Mouse (Mus musculus): ENCODE measurements around the gene Sh2d7.

Gene Sh2d7

DNA sequence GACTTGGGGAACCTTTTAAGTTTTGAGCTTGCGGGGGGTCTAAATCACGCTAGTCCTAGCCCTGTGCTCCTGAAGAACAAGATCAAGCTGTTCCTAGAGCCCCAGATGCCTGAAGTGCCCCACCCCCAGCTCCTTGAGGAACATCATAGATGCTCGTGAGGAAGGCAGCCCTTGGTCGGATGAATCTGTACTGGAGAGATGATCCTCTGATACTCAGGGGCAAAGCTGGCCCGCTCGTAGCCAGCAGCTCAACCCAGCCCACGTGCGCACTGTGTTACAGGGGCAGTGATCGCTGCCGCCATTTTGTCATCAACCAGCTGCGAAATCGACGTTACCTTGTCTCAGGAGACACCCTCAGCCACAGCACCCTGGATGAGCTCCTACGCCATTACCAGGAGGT, at the start of gene Sh2d7:
Gene Sh2d7, plus strand, starts transcription at position 301 of the 400 bp plus-strand sequence.
- no peak for DNase-seq

DNA sequence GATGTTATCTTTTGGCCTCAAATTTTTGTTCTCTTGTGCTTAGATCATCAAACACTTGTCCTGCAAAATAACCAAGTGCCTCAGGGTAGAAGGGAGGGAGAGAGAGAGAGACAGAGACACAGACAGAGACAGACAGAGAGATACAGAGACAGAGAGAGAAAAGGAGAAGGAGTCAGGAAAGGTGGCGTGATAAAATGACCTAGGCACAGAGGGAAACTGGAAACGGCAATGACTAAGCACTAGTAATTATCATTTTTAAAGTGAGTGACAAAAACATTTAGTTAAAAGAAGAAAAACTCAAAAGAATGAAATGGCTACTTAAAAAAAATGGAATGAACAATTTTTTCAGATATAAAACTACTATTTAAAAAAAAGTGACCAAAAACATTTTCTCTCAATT, 49.2 kb upstream of the Sh2d7 start:
- DNase-seq, result no peak

DNA sequence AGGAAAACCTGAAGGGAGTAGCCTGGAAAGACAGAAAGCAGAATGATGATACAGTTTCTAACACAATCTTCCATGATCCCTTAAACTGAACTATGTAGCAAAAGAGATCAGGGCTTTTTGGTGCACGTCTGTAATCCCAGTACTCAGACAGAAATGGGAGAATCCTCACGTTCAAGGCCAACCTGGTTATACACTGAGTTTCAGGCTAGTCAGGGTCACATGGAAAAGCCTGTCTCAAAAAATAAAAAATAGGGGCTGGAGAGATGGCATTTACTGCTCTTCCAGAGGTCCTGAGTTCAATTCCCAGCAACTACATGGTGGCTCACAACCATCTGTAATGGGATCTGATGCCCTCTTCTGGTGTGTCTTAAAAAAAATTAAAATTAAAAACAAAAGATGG, 48.4 kb upstream of the Sh2d7 start:
- DNase-seq, result no peak

DNA sequence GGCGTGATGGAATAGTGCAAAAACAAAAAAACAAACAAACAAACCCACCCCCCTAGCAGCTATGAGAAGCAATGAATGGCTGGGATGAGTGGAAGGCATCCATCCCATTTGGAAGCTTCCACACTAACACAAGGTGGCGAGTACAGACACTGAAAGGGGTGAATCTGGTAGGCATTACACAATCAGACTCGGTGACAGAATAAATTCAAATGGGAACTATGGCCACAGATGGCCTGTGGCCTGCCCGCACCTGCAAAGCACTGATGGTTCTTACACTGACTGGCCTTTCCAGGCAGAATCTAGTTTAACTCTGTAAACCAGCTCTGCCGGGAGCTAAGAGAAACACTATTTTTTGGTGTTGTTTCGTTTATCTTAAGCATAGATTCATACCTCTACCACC, 39.5 kb upstream of the Sh2d7 start:
- DNase-seq, result no peak

DNA sequence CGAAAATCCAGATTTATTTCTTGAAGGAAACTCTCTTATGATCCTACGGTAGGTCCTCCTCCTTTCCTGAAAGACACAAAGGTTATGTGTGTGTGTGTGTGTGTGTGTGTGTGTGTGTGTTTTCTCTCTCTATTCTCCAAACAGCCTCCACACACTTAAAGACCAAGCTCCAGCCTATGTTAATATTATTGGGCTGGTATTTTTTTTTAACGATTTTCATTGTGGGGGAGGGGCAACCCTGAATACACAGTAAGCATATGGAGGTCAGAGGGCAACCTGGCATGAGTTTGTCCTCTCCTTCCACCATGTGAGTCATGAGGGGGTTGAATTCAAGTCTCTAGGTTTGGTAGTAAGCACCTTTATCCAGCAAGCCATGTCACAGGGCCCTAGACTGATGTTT, 39.0 kb upstream of the Sh2d7 start:
- DNase-seq, result no peak

DNA sequence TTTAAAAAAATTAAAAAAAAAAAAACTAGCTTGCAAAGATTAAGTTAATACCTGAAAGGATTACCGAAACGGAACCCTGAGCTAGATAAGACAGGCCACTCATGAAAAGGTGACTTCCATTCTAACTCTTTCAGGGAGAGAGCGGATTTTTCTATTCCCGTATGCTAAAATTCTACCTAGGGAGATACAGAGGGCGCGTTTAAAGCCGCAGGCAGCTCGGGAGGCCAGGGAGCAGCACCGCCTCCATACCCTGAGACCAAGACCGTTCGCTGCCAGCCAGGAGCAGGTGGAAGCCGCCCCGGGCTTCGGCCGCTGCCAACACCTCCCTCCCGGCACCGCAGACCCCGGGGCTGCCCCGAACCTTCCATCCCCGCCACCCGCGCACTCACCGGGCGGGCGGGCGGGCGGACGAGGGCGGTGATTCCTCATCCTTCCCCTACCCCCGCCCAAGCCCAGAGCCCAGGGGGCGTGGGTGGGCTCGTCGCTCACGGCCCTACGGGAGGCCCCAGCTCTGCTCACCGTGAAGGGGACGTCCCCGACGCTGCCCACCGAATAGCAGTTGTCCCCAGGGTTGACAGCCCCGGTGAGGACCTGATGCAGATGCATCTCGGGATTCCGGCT, 37.8 kb upstream of the Sh2d7 start:
- DNase-seq, result no peak

DNA sequence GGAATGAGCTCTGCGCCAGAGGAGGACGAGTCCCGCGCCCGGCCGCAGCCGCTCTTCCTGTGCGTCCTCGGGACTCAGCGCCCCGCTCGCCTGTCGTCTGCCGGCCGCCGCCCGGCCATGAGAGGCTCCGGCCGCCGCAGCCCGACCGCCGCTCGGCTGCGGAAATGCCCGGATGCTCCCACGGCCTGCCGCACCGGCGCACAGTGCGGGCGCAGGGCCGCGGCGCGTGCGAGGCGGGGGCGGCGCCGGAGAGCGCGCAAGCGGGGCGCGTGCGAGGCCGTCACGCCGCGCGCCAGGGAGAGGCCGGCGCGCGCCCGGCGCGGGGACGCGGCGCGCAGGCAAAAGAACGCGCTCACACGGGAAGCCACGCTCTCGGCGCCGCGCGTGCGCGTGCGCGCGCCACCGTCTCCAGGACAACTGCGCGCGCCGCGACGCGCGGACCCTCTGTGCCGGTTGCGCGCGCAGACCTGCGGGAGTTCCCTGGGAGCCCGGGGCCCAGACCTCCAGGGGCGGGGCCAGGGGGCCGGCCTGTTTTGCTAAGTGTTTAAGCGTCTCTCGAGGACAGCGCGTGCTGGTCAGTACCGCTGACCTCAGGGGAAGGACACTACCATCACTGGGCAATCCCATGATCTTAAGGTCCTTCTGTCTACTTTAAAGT, 37.2 kb upstream of the Sh2d7 start, which contains the start of gene Dmxl2:
Gene Dmxl2, minus strand, starts transcription at position 174 of the 658 bp plus-strand sequence.
- peak; percentile 97 for DNase-seq

DNA sequence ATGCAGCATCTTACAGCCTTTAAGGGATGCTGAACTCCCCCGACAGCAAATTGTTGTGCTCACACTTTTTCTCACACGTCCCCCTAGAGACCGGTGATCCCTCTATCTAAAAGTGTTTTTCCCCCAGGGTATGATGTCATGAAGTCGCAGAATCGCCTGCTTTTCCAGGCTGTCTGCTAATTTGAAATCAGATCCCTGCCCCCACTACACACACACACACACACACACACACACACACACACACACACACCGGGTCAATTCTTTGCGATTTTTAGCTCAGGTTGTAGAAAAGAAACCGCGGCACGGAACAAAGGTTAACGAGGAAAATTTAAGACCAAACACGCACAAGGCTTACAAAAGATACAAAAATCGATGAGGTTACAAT, 36.7 kb upstream of the Sh2d7 start:
- no peak for DNase-seq

DNA sequence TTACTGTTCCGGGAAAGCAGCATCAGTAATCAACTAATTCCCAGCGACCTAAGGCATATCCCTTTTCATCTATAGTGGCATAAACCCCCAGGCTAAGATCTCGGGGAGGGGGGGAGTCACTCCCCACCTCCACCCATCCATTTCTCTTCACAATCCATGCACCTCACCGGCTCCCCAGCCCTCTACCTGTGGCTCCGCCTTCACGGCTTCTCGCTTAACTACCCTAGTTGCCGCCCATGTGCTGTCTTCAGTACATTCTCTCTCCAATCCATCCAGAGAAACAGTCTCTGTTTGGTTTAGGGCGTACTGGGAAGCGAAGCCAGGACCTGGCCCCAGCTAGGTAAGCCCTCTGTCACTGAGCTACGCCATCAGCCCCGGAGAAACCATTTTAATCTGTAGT, 35.9 kb upstream of the Sh2d7 start:
- DNase-seq, result no peak

DNA sequence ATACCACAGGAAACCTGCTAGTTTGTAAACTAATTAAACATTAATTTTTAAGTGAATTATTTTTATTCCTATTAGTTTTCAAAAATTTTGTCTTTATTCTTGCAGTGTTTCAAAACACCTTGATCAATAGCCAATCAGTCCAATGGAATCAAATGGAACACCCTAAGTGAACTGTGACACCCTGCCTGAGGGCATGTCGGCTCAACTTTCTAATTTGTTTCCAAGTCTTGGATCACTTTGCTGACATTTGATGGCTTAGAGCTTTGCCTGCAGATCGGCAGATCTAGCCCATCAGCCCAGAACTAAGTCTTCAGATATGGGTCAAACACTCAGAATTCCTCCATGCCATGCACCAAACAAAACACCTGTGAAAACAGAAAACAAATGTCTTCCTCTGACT, 22.8 kb upstream of the Sh2d7 start:
- no peak for DNase-seq

DNA sequence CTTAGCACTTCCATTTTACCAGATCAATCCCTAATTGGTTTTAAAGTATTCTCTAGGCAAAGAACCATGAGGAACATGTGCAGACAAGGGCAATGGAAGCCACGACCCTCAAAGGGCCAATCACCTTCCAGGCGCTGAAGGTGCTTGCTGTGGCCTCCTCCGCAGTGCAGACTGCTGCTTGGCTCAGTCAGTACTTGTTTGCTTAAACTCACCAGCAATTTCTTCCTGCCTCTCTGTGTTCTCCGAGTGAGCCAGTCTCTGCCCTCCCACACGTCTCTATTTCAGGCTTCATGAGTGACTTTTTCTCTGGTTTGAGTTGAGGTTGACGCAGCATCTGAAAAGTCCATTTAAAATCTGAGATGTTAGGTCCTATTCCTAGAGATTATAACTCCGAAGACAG, 19.9 kb upstream of the Sh2d7 start:
- no peak for DNase-seq

DNA sequence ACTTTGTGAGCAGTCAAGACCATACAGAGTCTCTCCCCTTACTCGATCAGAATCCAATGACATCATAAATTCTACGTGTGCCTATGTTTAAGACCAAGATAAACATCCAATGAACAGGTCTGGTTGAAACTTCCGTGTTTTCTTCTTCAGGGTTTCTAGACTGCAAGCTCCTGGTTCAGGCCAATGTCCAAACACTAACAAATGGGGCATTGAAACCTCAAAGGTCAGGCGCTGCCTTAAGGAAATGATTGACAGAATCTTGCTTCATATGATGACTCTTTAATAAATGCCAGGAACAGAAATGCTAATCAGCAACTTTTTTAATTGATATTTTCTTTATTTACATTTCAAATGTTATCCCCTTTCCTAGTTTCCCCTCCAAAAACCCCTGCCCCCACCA, 18.5 kb upstream of the Sh2d7 start:
- no peak for DNase-seq

DNA sequence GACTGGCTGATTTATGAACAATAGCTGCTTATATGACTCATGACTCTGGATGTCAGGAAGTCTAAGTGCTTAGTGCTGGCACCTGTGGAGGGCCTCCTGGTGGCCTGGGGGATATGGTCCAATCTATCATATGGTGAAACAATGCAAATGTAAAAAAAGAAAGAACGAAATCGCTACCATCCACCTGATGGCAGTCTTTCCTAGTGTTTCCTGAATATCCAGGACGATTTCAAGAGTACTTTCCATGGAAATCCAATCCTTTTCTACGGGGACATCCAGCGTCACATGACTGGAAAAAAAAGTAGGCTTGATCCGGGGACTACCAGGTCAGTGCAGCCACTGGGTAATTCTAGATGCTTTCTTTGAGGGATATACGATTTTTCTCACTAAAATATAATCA, 11.1 kb upstream of the Sh2d7 start:
- no peak for DNase-seq

DNA sequence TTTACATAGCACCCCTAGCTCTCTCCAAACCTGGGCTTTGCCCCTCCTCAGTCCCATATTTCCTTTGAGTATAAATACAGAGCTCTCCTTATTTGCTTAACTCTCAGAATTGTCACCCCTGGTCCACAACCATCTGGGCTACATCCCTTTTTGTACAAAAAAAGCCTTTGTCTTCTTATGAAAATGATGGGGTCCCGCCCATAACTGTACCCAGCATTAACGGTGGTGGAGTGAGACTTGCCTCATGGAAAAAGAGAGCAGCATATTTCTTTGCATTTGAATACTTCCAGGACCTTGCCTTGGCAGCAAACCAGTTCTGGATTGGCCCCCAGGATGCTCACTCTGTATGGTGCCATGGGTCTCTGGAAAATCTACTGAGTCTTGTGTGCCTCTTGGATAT, 8.8 kb upstream of the Sh2d7 start:
- no peak for DNase-seq

DNA sequence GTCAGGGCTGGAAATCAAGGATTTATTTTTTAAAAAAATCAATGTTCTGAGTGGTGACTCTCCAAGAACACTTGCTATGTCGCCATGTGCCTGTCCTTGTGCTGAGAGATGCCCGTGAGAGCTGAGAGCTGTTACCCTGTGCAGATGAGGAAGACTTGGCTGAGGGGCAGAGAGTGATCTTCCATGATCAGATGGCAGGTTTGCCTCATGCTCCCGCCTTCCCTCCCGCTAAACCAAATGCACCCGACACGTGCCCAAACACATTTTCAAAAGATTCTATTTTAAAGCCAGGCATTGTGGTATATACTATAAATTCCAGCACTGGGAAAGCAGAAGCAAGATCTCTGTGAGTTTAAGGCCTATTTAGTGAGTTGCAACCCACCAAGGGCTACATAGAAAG, 7.9 kb upstream of the Sh2d7 start:
- no peak for DNase-seq

DNA sequence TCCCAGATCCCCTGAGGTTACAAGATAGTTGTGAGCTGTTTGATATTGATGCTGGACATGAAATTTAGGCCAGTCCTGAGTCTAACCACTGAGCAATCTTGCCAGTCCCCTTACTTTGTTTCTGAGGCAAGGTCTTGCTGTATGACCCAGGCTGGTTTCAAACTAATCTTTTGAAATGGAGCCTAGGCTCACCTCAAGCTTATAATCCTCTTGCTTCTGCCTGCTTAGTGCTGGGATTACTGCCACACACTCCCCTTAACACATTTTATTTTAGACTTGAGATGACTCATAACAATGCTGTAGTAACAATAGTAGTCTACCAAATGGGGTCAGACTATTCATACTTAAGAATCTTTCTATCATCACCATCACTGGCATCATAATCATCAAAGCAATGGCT, 7.4 kb upstream of the Sh2d7 start:
- no peak for DNase-seq

DNA sequence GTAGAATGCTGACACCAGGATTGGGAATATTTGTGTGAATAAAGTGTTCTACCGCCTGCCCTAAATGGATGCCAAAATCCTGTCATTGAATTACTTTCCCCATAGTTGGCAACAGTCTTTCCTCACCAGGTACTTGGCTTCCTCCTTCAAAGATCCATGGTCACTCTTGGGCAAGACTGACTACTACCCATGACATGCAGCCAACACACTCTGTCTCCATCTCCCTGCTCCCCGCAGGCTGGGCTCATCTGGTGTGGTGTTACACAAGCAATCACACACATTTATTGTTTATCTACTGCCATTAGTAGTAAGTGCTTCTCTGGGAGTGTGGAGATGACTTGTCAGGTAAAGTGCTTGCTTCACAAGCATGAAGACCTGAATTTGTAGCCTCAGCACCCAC, 5.9 kb upstream of the Sh2d7 start:
- no peak for DNase-seq

DNA sequence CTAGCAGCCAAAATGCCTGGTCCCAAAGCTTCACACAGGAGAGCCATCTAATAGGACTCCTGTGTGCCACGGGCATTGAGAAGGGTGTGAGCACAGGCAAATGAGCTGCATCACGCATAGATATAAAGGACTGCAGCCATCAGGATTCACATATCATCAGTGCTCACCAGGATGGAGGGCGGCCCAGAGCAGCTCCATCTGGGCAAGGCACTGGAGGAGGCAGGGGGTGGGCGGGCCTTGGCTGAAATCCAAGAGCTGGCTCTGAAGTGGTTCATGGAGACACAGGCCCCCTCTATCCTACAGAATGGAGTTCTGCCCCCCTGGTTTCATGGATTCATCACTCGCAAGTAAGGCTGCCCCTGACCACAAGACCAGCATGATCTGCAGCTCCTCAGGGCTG, 4.8 kb upstream of the Sh2d7 start:
- DNase-seq, result peak; percentile 79

DNA sequence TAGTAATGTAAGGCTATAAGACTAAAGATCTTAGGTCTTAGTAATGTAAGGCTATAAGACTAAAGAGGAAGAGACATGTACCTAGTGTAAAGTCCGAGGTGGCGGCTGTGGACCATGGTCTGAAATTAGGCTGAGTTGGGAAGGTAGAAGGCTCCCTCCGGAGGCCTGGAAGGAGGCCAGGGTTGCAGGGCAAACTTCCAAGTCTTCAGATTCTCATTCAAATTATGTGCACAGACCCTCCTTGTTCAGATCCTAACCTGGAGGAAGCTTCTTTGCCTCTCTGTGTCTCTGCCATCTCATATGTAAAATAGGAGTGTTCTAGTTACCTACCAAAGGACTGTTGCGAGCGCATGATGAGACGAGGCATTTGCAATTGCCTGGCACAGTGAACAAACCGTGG, 2.5 kb upstream of the Sh2d7 start:
- peak; percentile 69 for DNase-seq

DNA sequence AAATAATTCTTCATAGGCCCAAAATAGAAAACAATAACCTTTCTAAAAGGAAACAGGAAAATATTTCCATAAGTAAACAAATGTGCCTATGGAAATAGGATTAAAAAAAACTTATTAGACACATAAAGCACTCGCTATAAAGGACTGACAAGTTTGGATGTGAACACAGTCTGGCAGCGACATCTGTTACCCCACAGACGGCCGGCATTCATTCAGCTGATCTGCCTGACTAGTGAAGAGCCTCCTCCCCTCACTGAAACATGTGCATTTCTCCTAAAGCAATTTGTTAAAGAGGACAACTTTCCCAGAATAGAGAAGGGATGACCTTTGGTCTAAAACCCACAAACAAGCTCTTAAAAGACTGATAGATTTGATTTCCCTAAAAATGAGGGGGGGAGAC, 1.8 kb upstream of the Sh2d7 start:
- DNase-seq, result peak; percentile 44

DNA sequence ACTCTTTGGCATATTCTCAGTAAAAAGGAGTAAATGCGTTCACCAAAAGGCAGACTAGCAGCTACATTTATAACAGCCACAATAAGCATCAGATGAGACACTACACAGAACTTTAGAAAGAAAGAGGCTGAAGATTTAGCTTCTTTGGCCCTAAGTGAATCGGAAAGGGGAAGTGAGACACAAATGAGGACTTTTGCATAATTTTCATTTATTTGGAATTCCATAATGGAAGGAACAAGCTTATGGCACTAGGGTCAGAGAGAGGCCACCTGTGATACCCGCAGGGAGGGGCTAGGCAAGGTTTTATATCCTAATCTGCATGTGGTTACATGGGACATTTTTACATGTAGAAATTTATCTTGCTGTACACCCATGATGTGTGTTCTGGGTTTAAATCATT, 1.3 kb upstream of the Sh2d7 start:
- DNase-seq, result no peak

DNA sequence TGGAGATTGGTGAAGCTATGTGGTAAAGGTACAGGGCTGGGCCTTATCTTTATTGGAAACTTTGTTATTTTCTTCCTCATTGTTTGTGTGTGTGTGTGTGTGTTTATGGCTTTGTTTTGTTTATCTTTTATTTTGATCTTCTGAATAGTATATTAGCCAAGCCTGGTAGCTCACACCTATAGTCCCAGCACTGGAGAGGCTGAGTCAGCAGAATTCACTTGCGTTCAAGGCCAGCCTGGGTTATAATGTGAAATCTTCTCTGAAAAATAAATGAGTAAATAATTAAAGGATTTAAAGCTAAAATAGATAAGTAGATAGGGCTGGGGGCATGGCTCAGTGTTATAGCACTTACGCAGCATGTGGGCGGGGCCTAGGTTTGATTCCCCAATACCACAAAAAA, 540 bp upstream of the Sh2d7 start:
- DNase-seq, result no peak

DNA sequence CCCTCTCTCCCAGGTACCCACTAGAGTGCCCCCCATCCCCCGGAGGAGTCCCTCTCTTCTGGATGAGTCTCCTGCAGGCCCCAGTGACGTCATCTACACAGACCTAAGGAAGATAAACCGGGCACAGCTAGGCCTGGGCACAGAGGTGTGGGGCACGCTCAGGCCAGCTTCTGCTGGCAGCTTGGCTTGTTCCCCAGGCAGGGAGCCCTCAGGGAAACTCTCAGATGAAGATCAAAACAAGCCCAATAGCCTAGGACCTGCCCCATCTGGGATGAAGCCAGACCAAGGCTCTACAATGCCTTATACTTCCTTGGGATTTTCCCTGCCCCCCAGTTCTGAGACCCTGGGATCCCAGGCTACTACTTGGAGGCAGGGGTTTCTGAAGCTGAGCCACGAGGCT, 2.0 kb downstream of the Sh2d7 start:
- DNase-seq, result no peak

DNA sequence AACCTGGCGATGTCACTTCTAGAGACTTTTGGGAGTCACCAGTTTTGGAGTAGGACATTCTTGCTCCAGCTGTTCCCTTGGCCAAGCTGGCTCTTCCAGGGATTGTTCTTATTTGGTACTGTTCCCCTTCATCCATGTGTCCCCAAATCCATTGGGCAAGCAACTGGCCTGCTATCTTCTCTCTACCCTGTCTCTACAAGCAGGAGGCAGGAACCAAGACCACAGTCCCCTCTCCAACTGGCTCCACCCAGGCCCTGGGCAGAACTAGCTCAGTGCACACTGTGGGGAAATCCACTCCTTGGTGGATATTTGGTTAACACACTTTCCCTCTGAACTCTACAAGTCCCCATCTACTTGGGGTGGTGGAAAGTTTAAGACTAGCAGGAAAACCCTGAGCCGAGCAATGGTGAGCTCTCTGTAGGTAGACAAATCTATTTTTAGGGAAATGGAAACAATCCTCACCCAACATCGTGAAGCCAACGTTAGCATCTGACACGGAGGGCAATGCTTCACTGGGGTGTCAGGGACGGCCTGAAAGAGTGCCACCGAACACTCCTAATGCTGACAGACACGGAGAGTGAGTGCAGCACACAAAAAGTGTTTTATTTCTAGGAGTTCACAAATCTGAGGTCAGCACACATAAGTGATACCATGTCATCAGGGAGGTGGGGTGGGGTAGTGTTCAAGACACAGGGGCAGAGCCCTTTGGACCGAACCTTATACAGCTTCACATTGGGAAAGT, 5.6 kb downstream of the Sh2d7 start:
- DNase-seq, result no peak

DNA sequence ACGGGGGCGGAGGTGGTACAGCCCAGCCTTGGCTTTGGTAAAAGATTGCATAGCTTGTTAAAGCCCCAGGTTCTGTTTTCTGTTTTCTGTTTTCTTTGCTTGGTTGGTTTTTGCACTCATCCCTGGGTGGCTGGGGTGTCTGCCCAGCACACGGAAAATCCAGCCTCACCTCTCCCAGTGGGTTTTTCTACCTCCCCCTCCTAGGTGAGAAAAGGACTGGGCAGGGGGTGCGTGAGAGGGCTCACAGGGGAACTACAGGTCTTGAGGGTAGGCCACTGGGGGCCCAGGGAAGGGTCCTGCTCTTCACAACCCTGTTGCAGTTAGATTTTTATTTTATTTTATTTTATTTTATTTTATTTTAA, 6.2 kb downstream of the Sh2d7 start:
- no peak for DNase-seq
